Mouse (Mus musculus) embryonic stem cell, embryonic (primary cell): ENCODE results near the gene Gm4858.
"Not testable (repeated sequence)": the region's sequence is repeated elsewhere in the genome, so short reads cannot be mapped to it uniquely, and the experiment has no call there.

Experiments
- CTCF ChIA-PET, 4 experiments: fragments of 300-600 bp in 2 of 4; fragments of 350-600 bp in 2 of 4; sonication (Branson Sonifier 250); formaldehyde crosslinking; loops; one replicate each; lab custom pipeline; 2022; ENCODE audit warnings: inconsistent platforms in 2 of 4; lab: Charles Lee
- POLR2A ChIA-PET, 4 experiments: fragments of 300-600 bp in 2 of 4; fragments of 350-600 bp in 2 of 4; sonication (Branson Sonifier 250); formaldehyde crosslinking; loops; one replicate each; lab custom pipeline; 2022; ENCODE audit warnings: antibody characterized with exemption in 4 of 4, inconsistent platforms in 1 of 4; lab: Charles Lee

Gene Gm4858

GRCm38 (mm10) chr3:93068523-93068922, at the start of gene Gm4858:
Gene Gm4858, plus strand, starts transcription at chr3:93068823.
- POLR2A ChIA-PET, CTCF ChIA-PET: not testable (repeated sequence)

- POLR2A ChIA-PET = no interaction called here
- CTCF ChIA-PET = no interaction called here
These were observed 49.7 kb upstream of the Gm4858 start, which contains the start of gene Lce1m for GRCm38 (mm10) chr3:93018960-93019359. Gene Lce1m, minus strand, starts transcription at chr3:93019060.

GRCm38 (mm10) chr3:93021171-93021570, 47.5 kb upstream of the Gm4858 start:
- ChIA-PET POLR2A (no interaction called here), CTCF (interaction anchor here in 1 of 4 experiments (1.1 kb wide), 1 partner anchor 10 kb away, joined by 4 read pairs; no protein-coding TSS in a partner anchor)

GRCm38 (mm10) chr3:93023411-93024184, 45.0 kb upstream of the Gm4858 start:
- CTCF ChIA-PET = interaction anchor here in 1 of 4 experiments (1.0 kb wide), 1 partner anchor 8 kb away, joined by 3 read pairs; no protein-coding TSS in a partner anchor
- POLR2A ChIA-PET = interaction anchor here in 1 of 4 experiments (0.5 kb wide), 1 partner anchor 511 kb away, joined by 3 read pairs; no protein-coding TSS in a partner anchor

- ChIA-PET POLR2A (interaction anchor here in 1 of 4 experiments (0.6 to 1.3 kb wide), 2 partner anchors 10 to 421 kb away, joined by 4 to 5 read pairs; partner anchors contain the start of gene Crct1), CTCF (interaction anchor here in 2 of 4 experiments (0.6 to 1.7 kb wide), 2 partner anchors 13 to 122 kb away, joined by 3 read pairs; no protein-coding TSS in a partner anchor)
These were observed 43.1 kb upstream of the Gm4858 start for GRCm38 (mm10) chr3:93025486-93025885.

GRCm38 (mm10) chr3:93031450-93031849, 37.2 kb upstream of the Gm4858 start:
- ChIA-PET CTCF (interaction anchor here (0.6 to 2.6 kb wide), 33 partner anchors 8 to 889 kb away, joined by 3 to 20 read pairs (median 4); partner anchors contain the start of genes Crct1 (in 3 of the 4), Lce3c (in 1 of the 4) and Lelp1 (in 1 of the 4)), POLR2A (interaction anchor here in 1 of 4 experiments (1.2 kb wide), 1 partner anchor 10 kb away, joined by 3 read pairs; no protein-coding TSS in a partner anchor)

GRCm38 (mm10) chr3:93050182-93050581, 18.4 kb upstream of the Gm4858 start:
- CTCF ChIA-PET = interaction anchor here in 1 of 4 experiments (0.6 kb wide), 1 partner anchor 461 kb away, joined by 3 read pairs; no protein-coding TSS in a partner anchor
- POLR2A ChIA-PET = interaction anchor here in 1 of 4 experiments (0.6 to 0.7 kb wide), 2 partner anchors 63 to 294 kb away, joined by 3 read pairs; no protein-coding TSS in a partner anchor

- POLR2A ChIA-PET = no interaction called here
- CTCF ChIA-PET = interaction anchor here (0.6 to 1.0 kb wide), 16 partner anchors 9 to 902 kb away, joined by 3 to 8 read pairs (median 3); partner anchors contain the start of gene Crct1 (in 1 of the 4)
These were observed 15.7 kb upstream of the Gm4858 start for GRCm38 (mm10) chr3:93052826-93053474.

GRCm38 (mm10) chr3:93086631-93087030, 18.0 kb downstream of the Gm4858 start:
- CTCF ChIA-PET = no interaction called here
- POLR2A ChIA-PET = no interaction called here

GRCm38 (mm10) chr3:93093581-93093980, 25.0 kb downstream of the Gm4858 start:
- POLR2A ChIA-PET, CTCF ChIA-PET: not testable (repeated sequence)

GRCm38 (mm10) chr3:93096447-93096846, 27.8 kb downstream of the Gm4858 start:
- CTCF ChIA-PET = no interaction called here
- POLR2A ChIA-PET = no interaction called here

- ChIA-PET POLR2A (no interaction called here), CTCF (no interaction called here)
These were observed 43.0 kb downstream of the Gm4858 start for GRCm38 (mm10) chr3:93111668-93112067.

- ChIA-PET CTCF (interaction anchor here in 2 of 4 experiments (0.5 to 1.6 kb wide), 5 partner anchors 14 to 379 kb away, joined by 3 to 5 read pairs (median 3); no protein-coding TSS in a partner anchor), POLR2A (no interaction called here)
These were observed 45.9 kb downstream of the Gm4858 start for GRCm38 (mm10) chr3:93114481-93114880.

GRCm38 (mm10) chr3:93119101-93119500, 50.5 kb downstream of the Gm4858 start:
- ChIA-PET CTCF (interaction anchor here (0.5 to 2.9 kb wide), 43 partner anchors 10 to 680 kb away, joined by 3 to 23 read pairs (median 4); no protein-coding TSS in a partner anchor), POLR2A (no interaction called here)
